Mouse (Mus musculus) embryonic fibroblast, embryonic 13.5 days (primary cell): ENCODE results near the gene Enthd1.

Source experiments
- CTCF ChIP-seq: IDR thresholded peaks from 2 replicates; pipeline ENCODE4 v1.5.1; 2011; ENCODE audit warnings: mild to moderate bottlenecking, control low read depth, low read length, moderate library complexity, borderline replicate concordance; ENCODE audit not compliant: insufficient read depth
- POLR2A ChIP-seq: IDR thresholded peaks from 2 replicates; pipeline ENCODE4 v1.6.1; 2011; ENCODE audit warnings: low read depth, mild to moderate bottlenecking, control low read depth, low read length, moderate library complexity

- TF ChIP-seq CTCF (no peak), POLR2A (no peak)
Measured at GRCm38 (mm10) chr15:80516525-80516924, 48.4 kb downstream of the Enthd1 start.
